In genomic region chr11:4984249-4984648, GRCm38 (mm10) we compare ENCODE assay signal across 8 mouse cellular contexts. TPM values are rescaled to one million over a fixed set of nuclear protein-coding genes. Genes with fewer than 3 reads are reported as not detected.
DNase-seq lines count a peak whose midpoint lies in the region; ATAC-seq and TF ChIP-seq lines count a peak whose summit lies in the region.

No protein-coding gene starts in this region.

- no peak for ATAC-seq in forebrain, embryonic 11.5 days (replicated peaks; ENCODE audit: low FRiP score)
- no peak for ATAC-seq in forebrain, embryonic 15.5 days (replicated peaks)
- ATAC-seq in lung, embryonic 14.5 days (ENCODE audit: insufficient read depth), result no peak
- ATAC-seq in stomach, embryonic 15.5 days (ENCODE audit: insufficient read depth, low FRiP score, low read depth), result no peak

- no peaks in the 10 kb centered on the region for H3K27me3 ChIP-seq in forebrain, embryonic 11.5 days (ENCODE audit: control insufficient read depth, insufficient read depth, low read length)
- no peaks in the 10 kb centered on the region for H3K27me3 ChIP-seq in forebrain, embryonic 15.5 days
- 0 out of 2 replicates have a peak, but pooled peaks cover 6% of the 10 kb centered on the region for H3K27me3 ChIP-seq in hindbrain, embryonic 10.5 days (ENCODE audit: insufficient read depth, poor library complexity, severe bottlenecking)
- H3K27me3 ChIP-seq in lung, embryonic 14.5 days (ENCODE audit: insufficient read depth, low read length), result no peaks in the 10 kb centered on the region
- H3K27me3 ChIP-seq in stomach, embryonic 15.5 days (replicated peaks), result no peaks in the 10 kb centered on the region

- WGBS in forebrain, embryonic 11.5 days, result 3% methylated on average over 5 of the region's 5 CpGs
- 4% methylated on average over 5 of the region's 5 CpGs for WGBS in forebrain, embryonic 15.5 days
- 1% methylated on average over 5 of the region's 5 CpGs for WGBS in hindbrain, embryonic 10.5 days
- WGBS in lung, embryonic 14.5 days, result 3% methylated on average over 5 of the region's 5 CpGs
- 4% methylated on average over 5 of the region's 5 CpGs for WGBS in stomach, embryonic 15.5 days

- 0 out of 2 replicates have a peak overlapping the region, but pooled peaks have one; percentile 19 for H3K4me2 ChIP-seq in forebrain, embryonic 11.5 days (ENCODE audit: low read depth, low read length, severe bottlenecking)
- no peak overlapping the region for H3K4me2 ChIP-seq in forebrain, embryonic 15.5 days (replicated peaks)
- H3K4me2 ChIP-seq in lung, embryonic 14.5 days, result no peak overlapping the region
- H3K4me2 ChIP-seq in stomach, embryonic 15.5 days, result peak overlapping the region; percentile 32

- peaks cover 7% of the 10 kb centered on the region; the same call in 1 of the 2 replicates for H3K4me1 ChIP-seq in forebrain, embryonic 11.5 days (replicated peaks; ENCODE audit: control insufficient read depth, insufficient read depth, low read length)
- peaks cover 21% of the 10 kb centered on the region for H3K4me1 ChIP-seq in forebrain, embryonic 15.5 days
- peaks cover 30% of the 10 kb centered on the region for H3K4me1 ChIP-seq in hindbrain, embryonic 10.5 days (replicated peaks)
- H3K4me1 ChIP-seq in lung, embryonic 14.5 days (ENCODE audit: insufficient read depth), result no peaks in the 10 kb centered on the region
- peaks cover 9% of the 10 kb centered on the region; the same call in 1 of the 2 replicates for H3K4me1 ChIP-seq in stomach, embryonic 15.5 days

- TF ChIP-seq CTCF in lung, embryonic 14.5 days (IDR thresholded peaks at IDR 0.05; ENCODE audit: low read depth), result peak; percentile 74

- H3K4me3 ChIP-seq in forebrain, embryonic 11.5 days (ENCODE audit: low read depth, low read length), result no peak overlapping the region
- no peak overlapping the region for H3K4me3 ChIP-seq in forebrain, embryonic 15.5 days
- H3K4me3 ChIP-seq in hindbrain, embryonic 10.5 days, result peak overlapping the region; percentile 28
- H3K4me3 ChIP-seq in lung, embryonic 14.5 days (ENCODE audit: low read depth, low read length), result no peak overlapping the region
- H3K4me3 ChIP-seq in stomach, embryonic 15.5 days (replicated peaks), result no peak overlapping the region

- no peaks in the 10 kb centered on the region for H3K36me3 ChIP-seq in forebrain, embryonic 11.5 days (ENCODE audit: control insufficient read depth, insufficient read depth, low read length)
- H3K36me3 ChIP-seq in forebrain, embryonic 15.5 days, result no peaks in the 10 kb centered on the region
- peaks cover 10% of the 10 kb centered on the region; the same call in 1 of the 2 replicates for H3K36me3 ChIP-seq in hindbrain, embryonic 10.5 days
- H3K36me3 ChIP-seq in lung, embryonic 14.5 days (ENCODE audit: insufficient read depth), result no peaks in the 10 kb centered on the region
- H3K36me3 ChIP-seq in stomach, embryonic 15.5 days, result no peaks in the 10 kb centered on the region

- no peaks in the 10 kb centered on the region for H3K9me3 ChIP-seq in forebrain, embryonic 11.5 days (ENCODE audit: control insufficient read depth, low read length)
- no peaks in the 10 kb centered on the region for H3K9me3 ChIP-seq in forebrain, embryonic 15.5 days
- H3K9me3 ChIP-seq in hindbrain, embryonic 10.5 days, result no peaks in the 10 kb centered on the region
- no peaks in the 10 kb centered on the region for H3K9me3 ChIP-seq in lung, embryonic 14.5 days (ENCODE audit: low read depth, low read length)
- no peaks in the 10 kb centered on the region for H3K9me3 ChIP-seq in stomach, embryonic 15.5 days

- no peak for DNase-seq in forebrain, embryonic 11.5 days (ENCODE audit: low spot score)
- DNase-seq in A20 (ENCODE audit: low read depth, low spot score), result peak; percentile 70
- peak; percentile 45 to 71 for DNase-seq in cerebellum, postnatal 10 days
- no peak for DNase-seq in hindbrain, embryonic 10.5 days (ENCODE audit: low spot score)
- DNase-seq in lung, embryonic 14.5 days, result peak; percentile 81
- DNase-seq in urinary bladder, postnatal 4 days (ENCODE audit: low spot score in 2 of 2), result no peak

- H3K9ac ChIP-seq in forebrain, embryonic 11.5 days (ENCODE audit: low read length), result no peak overlapping the region
- no peak overlapping the region; the same call in 1 of the 2 replicates for H3K9ac ChIP-seq in forebrain, embryonic 15.5 days (replicated peaks)
- H3K9ac ChIP-seq in lung, embryonic 14.5 days, result no peak overlapping the region
- no peak overlapping the region for H3K9ac ChIP-seq in stomach, embryonic 15.5 days

- H3K27ac ChIP-seq in forebrain, embryonic 11.5 days (ENCODE audit: low read depth, low read length), result no peak overlapping the region
- H3K27ac ChIP-seq in forebrain, embryonic 15.5 days (replicated peaks), result no peak overlapping the region
- H3K27ac ChIP-seq in hindbrain, embryonic 10.5 days, result peak overlapping the region; percentile 23; the same call in 1 of the 2 replicates
- H3K27ac ChIP-seq in lung, embryonic 14.5 days (ENCODE audit: low read depth), result no peak overlapping the region
- H3K27ac ChIP-seq in stomach, embryonic 15.5 days, result no peak overlapping the region

RNA-seq across cellular contexts. Expression of gene Ap1b1, which starts 2.4 kb away (rescaled TPM):
- 59.2 and 66.4 TPM in 2 replicates for polyA plus RNA-seq in forebrain, embryonic 11.5 days (2014; fragmentation: Nextera tagmentation; extraction: Ambion mirVana)
- polyA plus RNA-seq in forebrain, embryonic 15.5 days (2015; fragmentation: Nextera tagmentation; extraction: Ambion mirVana), result 78.5 and 81.4 TPM in 2 replicates
- polyA plus RNA-seq in hindbrain, embryonic 10.5 days (2016; fragmentation: Nextera tagmentation; extraction: Ambion mirVana), result 62.6 and 70.3 TPM in 2 replicates
- polyA plus RNA-seq in lung, embryonic 14.5 days (2014; fragmentation: Nextera tagmentation; extraction: Ambion mirVana), result 45.6 and 48.9 TPM in 2 replicates
- polyA plus RNA-seq in stomach, embryonic 15.5 days (2015; fragmentation: Nextera tagmentation; extraction: Ambion mirVana), result 57.5 and 60.2 TPM in 2 replicates

RNA-seq across cellular contexts. Expression of gene Nefh, which starts 36.4 kb away (rescaled TPM):
- 0.17 and 0.21 TPM in 2 replicates for polyA plus RNA-seq in forebrain, embryonic 11.5 days (2014; fragmentation: Nextera tagmentation; extraction: Ambion mirVana)
- 0.89 and 0.91 TPM in 2 replicates for polyA plus RNA-seq in forebrain, embryonic 15.5 days (2015; fragmentation: Nextera tagmentation; extraction: Ambion mirVana)
- polyA plus RNA-seq in hindbrain, embryonic 10.5 days (2016; fragmentation: Nextera tagmentation; extraction: Ambion mirVana), result 0.29 and 0.44 TPM in 2 replicates
- polyA plus RNA-seq in lung, embryonic 14.5 days (2014; fragmentation: Nextera tagmentation; extraction: Ambion mirVana), result 0.35 and 0.36 TPM in 2 replicates
- polyA plus RNA-seq in stomach, embryonic 15.5 days (2015; fragmentation: Nextera tagmentation; extraction: Ambion mirVana), result 0.50 and 0.75 TPM in 2 replicates

Comparison
In these comparisons a context has a peak if more than half of its experiments do, and no peak if none do; other contexts are left out.
1. H3K4me2 ChIP-seq: peak in forebrain, embryonic 11.5 days (single experiment) and stomach, embryonic 15.5 days (single experiment); none in forebrain, embryonic 15.5 days (single experiment) and lung, embryonic 14.5 days (single experiment).
2. DNase-seq: peak in A20 (single experiment), cerebellum, postnatal 10 days (2 of 2) and lung, embryonic 14.5 days (single experiment); none in forebrain, embryonic 11.5 days (single experiment), hindbrain, embryonic 10.5 days (single experiment) and urinary bladder, postnatal 4 days (0 of 2).